Mouse (Mus musculus): ENCODE measurements around the gene Cfap97.

The Cfap97 gene

DNA sequence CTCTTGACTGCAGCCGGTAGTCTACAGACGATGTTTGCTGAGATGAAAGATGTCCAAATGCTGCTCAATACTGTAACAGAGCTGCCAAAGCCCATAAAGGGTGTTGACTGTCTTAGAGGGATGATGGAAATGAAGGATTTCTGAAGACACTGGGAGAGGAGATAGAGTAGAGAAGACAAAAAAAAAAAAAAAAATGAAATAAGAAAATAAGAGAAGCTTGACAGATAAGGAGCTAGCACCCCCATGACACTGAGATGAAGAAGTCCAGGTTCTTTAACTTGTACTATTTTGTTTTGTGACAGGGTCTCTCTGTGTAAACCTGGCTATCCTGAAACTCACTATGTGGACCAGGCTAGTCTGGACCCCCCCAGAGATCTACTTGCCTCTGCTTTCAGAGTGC, 1.5 kb downstream of the Cfap97 start:
- DNase-seq (ENCODE audit: low read depth, low spot score) = no peak

DNA sequence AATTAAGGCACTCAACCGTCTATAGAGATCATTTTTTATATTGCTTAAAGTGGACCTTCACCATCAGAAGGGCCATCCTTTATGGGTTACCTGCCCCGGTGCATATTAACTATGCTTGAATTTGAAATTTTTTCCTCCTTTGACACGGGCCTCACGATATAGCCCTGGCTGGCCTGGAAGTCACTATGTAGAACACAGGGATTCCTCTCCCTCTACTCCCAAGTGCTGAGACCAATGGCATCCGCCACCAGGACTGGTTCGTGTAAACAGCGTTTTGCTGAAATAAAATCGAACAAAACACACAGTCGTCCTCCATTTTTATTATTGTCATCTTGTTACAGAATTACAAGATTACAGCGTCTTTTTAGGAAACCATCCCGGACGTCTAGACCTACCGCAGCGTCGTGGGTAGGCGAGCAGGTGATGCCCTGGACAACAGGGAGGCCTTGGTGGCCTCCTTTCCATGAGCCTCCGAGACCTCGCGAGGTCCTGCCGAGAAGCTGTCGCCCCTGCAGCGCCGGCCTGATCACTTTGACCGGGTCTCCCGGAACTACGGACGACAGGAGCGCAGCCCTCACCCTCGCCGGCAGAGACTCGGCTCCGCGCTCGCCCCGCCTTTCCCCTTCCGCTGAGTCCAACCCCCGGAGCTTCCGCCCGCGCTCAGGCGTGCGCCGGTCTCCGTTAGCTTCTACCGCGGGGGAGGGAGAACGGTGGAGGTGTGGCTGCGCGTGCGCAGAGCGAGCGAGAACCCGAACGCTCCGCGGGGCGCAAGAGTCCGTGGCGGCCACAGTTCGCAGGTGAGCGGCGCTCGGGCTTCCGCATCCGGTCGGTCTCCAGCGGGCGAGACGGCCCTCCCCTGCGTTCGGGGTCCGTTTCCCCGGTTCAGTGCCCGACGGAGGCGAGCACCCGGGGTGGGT, 11.6 kb downstream of the Cfap97 start:
- DNase-seq (ENCODE audit: low read depth, low spot score) = peak; percentile 93

DNA sequence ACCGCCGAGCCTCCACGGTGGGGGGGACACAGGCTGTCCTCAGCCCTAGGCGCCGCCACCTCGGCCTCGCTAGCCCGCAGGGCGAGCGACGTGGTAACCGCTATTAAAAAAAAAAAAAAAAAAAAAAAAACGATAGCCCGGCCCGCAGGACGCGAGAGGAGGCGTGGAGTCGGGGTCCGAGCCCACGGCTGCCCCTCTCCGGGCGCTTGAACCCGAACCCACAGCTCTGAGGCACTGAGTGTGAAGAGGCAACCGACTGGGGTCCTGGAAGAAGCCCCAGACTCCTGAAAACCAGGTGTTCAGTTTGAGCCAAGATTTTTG, 12.3 kb downstream of the Cfap97 start:
- no peak for DNase-seq (ENCODE audit: low read depth, low spot score)

DNA sequence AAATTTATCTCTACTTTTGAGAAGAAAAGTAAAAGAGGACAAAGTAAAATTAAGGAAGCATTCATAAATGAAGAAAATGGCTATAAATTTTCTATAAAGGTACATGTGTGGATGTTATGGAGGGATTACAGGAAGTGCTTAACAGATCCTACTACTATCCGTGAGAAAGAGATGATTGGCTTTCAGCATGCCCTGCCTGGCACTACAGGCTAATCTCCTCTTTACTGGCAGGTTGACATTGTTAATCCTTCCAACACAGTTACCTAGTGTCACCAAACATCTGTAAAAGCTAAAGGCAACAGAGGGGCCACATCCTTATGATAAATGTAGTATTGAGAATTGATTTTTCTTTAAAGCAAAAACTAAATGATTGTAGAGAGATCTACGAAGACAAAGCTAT, 22.1 kb downstream of the Cfap97 start:
- DNase-seq (ENCODE audit: low read depth, low spot score) = no peak

DNA sequence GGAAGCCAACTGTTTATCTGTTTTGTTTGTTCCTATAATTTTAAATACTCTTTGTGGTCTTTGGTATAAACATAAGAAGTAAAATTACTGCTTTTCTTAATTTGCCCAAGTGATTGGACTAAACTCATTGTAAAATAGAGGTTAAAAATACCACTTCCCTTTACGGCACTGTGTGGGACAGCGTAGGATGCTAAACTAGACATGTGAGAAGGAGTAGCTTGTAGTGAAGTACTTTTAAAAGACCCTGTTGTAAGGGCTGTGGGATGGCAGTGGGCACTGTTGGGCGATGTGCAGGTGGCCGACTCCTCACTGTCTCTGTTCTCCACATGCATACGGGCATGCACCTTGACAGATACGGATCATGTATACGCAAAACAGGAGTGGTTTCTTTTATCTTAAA, 28.6 kb downstream of the Cfap97 start:
- DNase-seq (ENCODE audit: low read depth, low spot score) = peak; percentile 27

DNA sequence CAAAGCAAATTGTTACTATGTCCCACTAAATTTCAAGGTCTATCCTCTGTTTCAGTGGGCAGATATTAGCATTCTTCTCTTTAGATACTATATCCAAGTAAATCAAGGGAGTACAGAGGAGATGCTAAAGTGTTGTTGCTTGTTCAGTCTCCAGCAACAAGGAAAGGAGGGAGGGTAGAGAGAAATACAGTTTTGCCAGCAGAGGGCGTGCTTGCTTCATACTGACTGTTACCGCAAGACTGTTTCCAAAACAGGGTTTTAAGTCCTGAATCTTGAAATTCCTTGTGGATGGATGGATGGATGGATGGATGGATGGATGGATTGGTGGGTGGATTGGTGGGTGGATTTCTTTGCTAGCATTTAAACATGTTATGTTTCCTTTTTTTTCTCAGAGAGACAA, 33.8 kb downstream of the Cfap97 start:
- peak; percentile 70 for DNase-seq (ENCODE audit: low read depth, low spot score)

DNA sequence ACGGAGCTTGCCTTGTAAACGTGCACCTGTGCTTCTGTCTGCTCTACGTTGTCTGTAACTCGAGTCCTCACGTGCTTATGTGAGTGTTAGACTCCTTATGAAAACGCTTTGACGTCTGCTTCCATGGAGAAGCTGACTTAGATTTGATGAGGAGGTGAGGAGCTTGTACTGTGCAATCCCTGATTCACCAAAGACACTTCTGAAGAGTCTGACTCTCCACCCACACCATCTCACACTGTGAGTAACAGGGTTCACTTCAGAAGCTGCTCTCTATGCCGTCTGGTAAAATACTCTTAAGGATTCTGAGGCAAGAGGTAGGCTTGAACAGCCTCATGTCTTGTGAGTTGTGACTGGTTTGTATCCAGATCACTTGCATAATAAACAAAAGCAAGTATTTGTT, 41.5 kb downstream of the Cfap97 start:
- no peak for DNase-seq (ENCODE audit: low read depth, low spot score)

DNA sequence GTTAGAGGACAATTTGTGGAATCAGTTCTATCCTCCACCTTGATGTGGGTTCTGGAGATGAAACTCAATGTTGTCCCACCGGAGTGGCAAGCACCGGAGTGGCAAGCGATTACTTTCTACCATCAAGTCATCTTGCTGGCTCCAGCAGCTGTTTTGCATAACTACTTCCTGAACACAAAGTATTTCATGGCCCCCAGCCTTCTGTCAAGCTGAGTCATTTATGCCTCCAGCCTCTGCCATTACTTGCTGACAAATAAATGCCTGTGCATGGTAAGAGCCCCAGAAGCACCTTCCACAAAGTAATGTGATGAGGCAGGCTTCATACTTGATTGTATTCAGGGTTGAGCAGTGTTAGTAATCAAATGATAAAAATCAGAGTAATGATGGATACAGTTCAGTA, 45.3 kb downstream of the Cfap97 start:
- DNase-seq (ENCODE audit: low read depth, low spot score) = no peak

DNA sequence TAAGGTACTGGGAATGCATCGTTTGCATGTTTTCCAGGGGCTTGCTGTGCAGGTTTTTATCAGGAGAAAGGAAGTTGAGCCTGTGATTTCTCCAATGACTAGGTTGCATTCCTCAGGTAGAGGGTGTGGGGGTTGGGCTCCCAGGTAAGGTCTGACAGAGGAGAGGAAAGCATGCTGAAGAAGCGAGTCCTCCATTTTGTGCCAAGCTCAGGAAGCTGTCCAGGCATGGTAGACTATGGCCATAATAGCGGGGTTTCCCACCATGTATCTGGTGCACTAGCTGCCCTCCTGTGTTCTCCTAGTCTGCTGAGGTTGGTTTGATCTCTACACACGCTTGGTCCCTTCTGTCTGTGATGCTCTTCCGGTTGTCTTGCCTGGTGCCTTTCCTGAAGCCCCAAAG, 46.1 kb downstream of the Cfap97 start:
- no peak for DNase-seq (ENCODE audit: low read depth, low spot score)

DNA sequence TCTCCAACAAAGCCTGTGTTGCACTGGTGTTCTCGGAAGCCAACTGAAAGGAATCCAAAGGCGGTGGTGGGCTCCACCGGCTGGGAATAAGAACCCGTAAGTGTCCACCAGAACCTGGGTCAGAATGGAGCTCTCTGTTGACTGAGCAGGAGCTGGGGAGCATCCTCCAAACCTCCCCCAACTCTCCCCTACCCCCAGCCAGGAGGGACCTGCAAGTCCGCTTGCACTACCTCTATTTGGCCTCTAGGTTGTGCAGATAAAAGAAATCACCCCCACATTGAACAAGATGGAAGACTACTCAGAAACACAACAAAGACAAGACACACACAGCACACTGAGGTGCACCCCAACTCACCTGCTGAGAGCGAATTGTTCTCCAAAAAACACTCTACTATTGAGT, 50.8 kb downstream of the Cfap97 start:
- no peak for DNase-seq (ENCODE audit: low read depth, low spot score)

DNA sequence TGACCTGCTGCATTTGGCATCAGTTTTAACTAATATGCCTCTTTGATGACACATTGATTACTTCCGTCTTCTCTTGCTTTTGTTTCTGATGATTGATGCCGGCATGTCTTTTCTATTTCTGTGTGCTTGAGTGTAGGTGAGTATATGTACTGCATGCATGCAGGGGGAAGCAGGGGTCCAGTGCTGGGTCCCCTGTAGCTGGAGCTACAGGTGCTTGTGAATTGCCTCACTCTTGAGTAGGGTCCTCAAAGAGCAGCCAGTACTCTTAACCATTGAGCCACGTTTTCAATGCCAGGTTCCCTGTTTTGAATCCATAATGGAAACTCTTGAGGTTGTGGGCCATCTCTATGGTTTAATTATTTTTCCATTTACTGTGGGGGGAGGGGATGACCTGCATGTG, 52.7 kb downstream of the Cfap97 start:
- no peak for DNase-seq (ENCODE audit: low read depth, low spot score)

DNA sequence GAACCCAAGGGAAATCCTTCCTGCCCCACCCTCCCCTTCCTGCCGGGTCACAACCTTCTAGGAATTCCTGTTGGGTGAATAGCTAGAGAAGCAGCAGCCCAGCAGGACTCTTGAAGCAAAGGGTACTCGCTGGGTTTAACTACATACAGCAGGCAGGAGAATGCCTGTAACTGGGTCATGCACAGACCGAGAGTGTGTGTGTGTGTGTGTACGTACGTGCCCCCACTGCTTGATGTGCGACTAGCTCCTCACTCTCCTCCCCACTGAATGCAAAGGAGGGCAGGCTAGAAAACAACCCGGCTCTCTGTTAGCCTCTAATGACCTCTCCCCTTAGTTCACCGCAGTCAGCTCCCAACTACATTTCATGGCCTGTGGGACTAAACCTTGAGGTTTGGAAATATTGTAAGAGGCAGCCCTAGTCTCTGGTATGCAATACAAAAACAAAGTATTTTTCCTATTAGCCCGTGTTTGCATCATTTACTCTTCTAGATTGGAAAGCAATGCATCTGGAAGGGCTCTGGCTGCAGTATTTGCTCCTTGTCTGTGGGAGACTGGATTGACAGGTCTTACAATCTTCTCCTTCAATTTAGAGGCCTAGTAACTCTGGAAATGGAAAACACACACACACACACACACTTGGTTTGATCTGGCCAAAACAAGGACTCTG, 53.5 kb downstream of the Cfap97 start:
- DNase-seq (ENCODE audit: low read depth, low spot score) = no peak

DNA sequence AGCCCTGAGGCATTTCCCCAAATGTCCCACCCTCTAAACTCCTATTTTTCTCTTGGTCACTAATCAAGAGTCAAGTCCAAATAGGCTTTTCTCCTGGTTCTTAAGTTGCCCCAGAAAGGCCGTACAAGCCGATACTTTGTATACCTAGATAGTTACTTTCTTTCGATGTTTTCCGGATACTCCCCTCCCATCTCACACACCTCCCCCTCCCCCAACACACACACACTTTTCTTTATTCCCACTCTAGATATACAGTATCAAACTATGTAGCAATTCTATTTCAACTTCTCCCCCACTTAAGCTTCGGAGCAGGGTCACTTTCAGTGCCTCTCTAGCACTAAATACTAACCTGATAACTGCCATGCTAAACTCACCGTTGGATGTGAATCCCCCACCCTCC, 54.5 kb downstream of the Cfap97 start:
- no peak for DNase-seq (ENCODE audit: low read depth, low spot score)

DNA sequence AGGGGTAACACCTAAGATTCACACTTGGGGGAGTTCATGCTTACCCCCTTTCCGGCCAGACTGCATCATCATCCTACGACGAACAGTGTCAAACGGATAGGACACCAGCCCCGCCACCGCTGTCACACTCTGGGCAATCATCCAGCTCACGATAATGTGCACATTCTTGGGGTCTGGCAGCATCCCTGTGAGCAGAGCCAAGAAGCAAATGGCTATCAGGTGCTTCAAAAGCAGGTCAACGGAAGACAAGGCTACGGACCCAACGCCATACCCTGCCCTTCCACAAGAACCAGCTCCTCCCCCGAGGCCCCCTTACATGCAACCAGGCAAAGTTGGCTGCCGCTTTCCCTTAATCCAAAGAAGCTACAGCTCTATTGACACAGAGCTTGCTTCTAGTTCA, 56.8 kb downstream of the Cfap97 start:
- no peak for DNase-seq (ENCODE audit: low read depth, low spot score)

DNA sequence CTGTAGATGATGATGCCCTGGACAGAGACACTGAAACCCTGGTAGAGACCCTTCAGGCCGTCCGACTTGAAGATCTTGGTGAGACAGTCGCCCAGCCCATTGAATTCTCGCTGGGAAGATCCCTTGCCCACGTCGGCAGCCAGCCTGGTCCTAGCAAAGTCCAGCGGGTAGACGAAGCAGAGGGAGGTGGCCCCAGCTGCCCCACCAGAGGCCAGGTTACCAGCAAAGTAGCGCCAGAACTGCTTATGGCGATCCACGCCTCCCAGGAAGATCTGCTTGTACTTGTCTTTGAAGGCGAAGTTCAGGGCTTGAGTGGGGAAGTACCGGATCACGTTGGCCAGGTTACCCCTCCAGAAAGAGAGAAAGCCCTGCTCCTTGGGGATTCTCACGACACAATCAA, 57.5 kb downstream of the Cfap97 start:
- DNase-seq (ENCODE audit: low read depth, low spot score) = no peak

DNA sequence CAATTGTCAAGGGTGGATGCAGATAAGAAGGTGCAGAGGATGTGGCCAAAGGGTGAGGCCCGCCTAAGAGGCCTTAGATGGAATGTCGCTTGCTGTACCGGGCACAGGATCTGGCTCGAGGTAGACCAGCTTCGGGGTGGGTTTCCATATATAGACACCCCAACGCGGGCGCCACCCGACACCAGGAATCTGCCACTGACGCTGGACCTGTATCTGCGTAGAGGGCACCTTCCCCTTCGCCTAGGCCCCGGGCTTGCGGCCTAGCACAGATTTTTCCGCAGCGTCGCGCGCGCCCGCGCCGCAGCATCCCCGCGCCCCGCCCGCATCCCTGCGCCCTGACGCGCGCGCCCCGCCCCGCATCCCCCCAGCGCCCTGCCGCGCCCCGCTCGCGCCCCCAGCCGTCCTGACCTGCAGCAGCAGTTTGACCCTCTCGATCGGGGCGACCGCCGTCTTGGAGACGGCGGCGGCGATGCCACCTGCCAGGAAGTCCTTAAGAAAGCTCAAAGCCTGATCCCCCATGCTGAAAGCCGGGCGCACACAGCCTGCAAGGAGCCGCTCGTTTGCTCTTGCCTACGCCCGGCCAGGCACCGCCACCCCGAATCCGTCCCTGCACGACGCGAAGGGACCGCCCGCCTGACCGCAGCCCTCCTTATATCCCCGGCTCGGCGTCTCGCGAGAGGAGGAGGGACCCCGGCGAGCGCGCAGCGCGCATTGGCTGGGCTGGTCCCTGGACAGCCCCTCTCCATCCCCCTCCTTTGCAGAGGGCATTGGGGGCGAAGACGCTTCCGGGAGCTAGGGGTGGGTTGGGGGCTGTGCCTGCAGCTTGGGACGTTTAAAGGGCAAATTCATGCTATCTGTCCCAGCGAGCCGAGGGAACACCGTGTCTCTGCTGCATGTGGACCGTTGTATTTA, 59.1 kb downstream of the Cfap97 start, which contains the start of gene Slc25a4:
Gene Slc25a4 (minus strand): TSS at position 881 of the 912 bp plus-strand sequence.
- peak; percentile 93 for DNase-seq (ENCODE audit: low read depth, low spot score)

DNA sequence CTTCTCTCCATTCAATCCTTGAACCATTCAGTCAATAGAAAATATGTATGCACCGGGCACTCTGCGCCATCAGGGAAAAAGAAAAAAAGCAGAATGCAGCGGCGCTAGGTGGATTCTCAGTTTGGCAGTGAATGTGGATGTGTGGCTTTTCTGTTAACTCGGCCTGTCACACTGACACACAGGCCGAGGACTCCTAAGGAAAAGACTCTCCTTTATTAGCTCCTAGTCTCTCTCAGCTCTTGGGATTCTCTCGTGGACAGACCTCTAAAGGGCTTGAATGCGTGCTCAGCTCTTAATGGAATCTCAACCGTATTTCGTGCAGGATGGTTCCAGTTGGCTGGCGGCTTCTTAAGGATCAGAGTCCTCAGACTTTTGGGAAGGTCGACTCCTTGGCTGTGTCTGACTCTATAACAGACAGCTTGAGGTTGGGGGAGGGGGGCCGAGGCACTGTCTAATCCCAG, 60.1 kb downstream of the Cfap97 start:
- DNase-seq (ENCODE audit: low read depth, low spot score) = no peak

DNA sequence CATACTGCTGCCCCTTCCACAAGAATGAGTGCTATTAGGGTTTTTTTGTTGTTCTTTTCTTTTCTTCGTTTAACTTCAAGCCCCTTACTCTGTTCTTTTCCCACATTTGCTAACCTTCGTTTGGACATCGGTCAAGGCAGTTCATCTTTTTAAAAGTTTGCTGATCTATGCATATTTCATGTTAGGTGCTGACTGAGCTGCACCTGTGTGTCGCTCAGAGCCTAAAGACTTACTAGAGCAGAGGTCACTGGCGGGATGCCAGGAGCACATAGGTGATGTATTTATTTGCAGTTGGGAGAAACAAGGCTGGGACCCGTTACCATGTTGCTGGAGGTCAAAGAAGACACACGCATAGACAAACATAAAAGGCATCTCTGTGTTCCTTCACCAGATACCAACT, 60.6 kb downstream of the Cfap97 start:
- no peak for DNase-seq (ENCODE audit: low read depth, low spot score)

DNA sequence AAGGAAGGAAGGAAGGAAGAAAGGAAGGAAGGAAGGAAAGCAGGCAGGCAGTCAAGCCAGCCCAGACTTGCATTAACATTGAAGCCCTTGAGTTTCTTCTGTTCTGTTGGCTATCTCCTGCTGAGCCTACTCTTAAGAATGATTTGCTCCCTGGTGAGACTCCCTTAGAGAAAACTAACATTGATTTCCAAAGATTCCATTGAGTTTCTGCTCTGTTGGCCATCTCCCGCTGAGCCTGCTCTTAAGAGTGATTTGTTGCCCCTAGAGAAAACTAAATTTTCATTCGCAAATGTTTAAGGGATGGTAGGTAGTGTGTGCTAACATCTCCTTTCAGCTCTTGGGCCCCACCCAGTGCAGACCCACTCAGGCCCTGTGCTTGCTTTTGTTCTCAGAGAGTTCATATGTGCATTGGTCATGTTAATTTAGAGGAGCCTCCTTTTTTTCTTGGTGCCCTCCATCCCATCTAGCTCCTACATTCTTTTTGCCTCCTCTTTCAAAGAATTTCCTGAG, 62.5 kb downstream of the Cfap97 start:
- DNase-seq (ENCODE audit: low read depth, low spot score) = no peak

DNA sequence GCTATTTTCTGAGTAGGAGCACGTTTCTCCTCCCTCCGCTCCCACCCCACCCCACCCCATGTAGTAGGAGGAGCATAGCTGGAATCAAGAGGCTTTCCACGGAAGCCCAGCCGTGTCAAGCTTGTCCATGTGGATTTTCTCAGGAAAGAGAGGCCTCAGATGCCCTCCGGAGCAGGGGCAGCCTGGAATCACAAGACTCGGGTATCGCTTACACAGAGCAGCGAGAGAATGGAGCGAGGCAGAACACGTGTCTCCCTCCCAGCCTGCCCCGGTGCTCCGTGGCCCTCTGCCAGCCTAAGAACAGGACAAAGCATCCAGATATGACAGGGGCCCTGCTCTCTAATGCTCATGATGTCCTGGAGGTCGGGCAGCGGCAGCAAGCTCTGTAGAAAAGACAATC, 65.3 kb downstream of the Cfap97 start:
- DNase-seq (ENCODE audit: low read depth, low spot score) = peak; percentile 71

DNA sequence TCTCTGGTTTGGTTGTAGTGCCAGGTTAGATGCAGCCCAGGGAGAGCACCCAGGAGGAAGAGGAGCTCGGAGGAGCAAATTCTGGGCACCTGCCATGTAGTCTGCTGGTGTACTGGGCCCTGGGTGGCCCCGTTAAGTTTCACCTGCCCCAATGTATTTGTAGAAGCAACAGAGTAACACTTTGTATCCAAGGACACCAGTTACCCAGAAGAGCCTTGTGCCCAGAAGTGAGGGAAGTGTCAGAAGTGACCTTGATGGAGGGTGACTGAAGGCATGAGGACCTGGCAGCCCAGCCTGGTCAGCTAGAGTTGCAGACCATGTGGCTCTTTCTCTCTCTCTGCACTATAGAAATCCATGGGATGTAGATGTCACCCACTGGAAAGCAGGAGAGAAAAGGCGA, 69.0 kb downstream of the Cfap97 start:
- no peak for DNase-seq (ENCODE audit: low read depth, low spot score)

DNA sequence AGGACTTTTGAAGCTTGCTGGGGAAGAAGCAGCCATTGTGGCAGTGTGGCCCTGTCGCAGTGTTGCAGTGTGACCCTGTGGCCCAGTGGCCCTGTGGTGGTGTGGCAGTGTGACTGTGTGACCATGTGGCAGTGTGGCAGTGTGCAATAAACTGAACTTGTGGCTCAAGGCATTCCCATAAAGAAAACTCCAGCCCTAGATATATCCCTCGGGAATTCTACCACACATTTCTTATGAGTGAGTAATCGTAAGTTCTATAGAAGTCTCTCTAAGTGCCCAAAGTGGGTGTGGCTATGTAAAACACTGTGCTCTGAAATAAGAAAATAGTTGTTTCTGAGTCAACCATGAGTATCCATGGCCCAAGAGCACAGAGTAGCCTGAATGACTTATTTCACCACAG, 73.9 kb downstream of the Cfap97 start:
- DNase-seq (ENCODE audit: low read depth, low spot score) = no peak

All from telencephalon, adult 2 months (tissue).